Mouse (Mus musculus) kidney, adult 8-10 months (tissue): ENCODE measurements around the gene Slc4a2.

Source experiments
- DNase-seq, 2 experiments: peaks; one replicate each; pipeline ENCODE4 v3.0.0; 2022

The Slc4a2 gene

GRCm38 (mm10) chr5:24426556-24427284 lies 3.1 kb downstream of the Slc4a2 start:
- DNase-seq = no peak

GRCm38 (mm10) chr5:24427285-24427633 lies 3.6 kb downstream of the Slc4a2 start:
- DNase-seq = no peak

GRCm38 (mm10) chr5:24427981-24428402 lies 4.4 kb downstream of the Slc4a2 start:
- DNase-seq = peak; percentile 87 to 92

- DNase-seq = no peak
Measured at GRCm38 (mm10) chr5:24428596-24428995, 5.0 kb downstream of the Slc4a2 start.

GRCm38 (mm10) chr5:24433993-24434392 lies 10.4 kb downstream of the Slc4a2 start:
- DNase-seq = no peak

GRCm38 (mm10) chr5:24441187-24441586 lies 17.6 kb downstream of the Slc4a2 start:
- DNase-seq = no peak

GRCm38 (mm10) chr5:24442029-24442428 lies 18.4 kb downstream of the Slc4a2 start:
- no peak for DNase-seq

GRCm38 (mm10) chr5:24443204-24443603 lies 19.6 kb downstream of the Slc4a2 start:
- DNase-seq = no peak

GRCm38 (mm10) chr5:24443927-24444326 lies 20.3 kb downstream of the Slc4a2 start:
- DNase-seq = no peak

GRCm38 (mm10) chr5:24444746-24445427 lies 21.2 kb downstream of the Slc4a2 start, which contains the start of gene Fastk:
Gene Fastk (minus strand): TSS chr5:24445287.
- DNase-seq = peak; percentile 93

- no peak for DNase-seq
Measured at GRCm38 (mm10) chr5:24445428-24446080, 21.9 kb downstream of the Slc4a2 start.

- no peak for DNase-seq
Measured at GRCm38 (mm10) chr5:24446630-24447029, 23.0 kb downstream of the Slc4a2 start.

- DNase-seq = peak; percentile 87 to 93
Measured at GRCm38 (mm10) chr5:24447624-24448298, 24.1 kb downstream of the Slc4a2 start, which contains the start of gene Tmub1. Gene Tmub1 (minus strand): TSS chr5:24447854.

- DNase-seq = peak; percentile 67 to 79
Measured at GRCm38 (mm10) chr5:24451264-24452029, 27.8 kb downstream of the Slc4a2 start.

GRCm38 (mm10) chr5:24452030-24452690 lies 28.5 kb downstream of the Slc4a2 start, which contains the start of gene Agap3:
Gene Agap3 (plus strand): TSS chr5:24452177.
- DNase-seq = no peak

GRCm38 (mm10) chr5:24452691-24453233 lies 29.1 kb downstream of the Slc4a2 start:
- DNase-seq = no peak

GRCm38 (mm10) chr5:24453283-24453984 lies 29.8 kb downstream of the Slc4a2 start:
- DNase-seq = no peak

GRCm38 (mm10) chr5:24453985-24454303 lies 30.3 kb downstream of the Slc4a2 start:
- DNase-seq = no peak

- DNase-seq = no peak
Measured at GRCm38 (mm10) chr5:24455076-24455475, 31.4 kb downstream of the Slc4a2 start.

- no peak for DNase-seq
Measured at GRCm38 (mm10) chr5:24455613-24456012, 32.0 kb downstream of the Slc4a2 start.

GRCm38 (mm10) chr5:24466762-24467161 lies 43.1 kb downstream of the Slc4a2 start:
- DNase-seq = no peak
